ENCODE assay signal across 8 mouse cellular contexts in genomic region chr12:79879093-79879917, GRCm38 (mm10).
DNase-seq lines count a peak whose midpoint lies in the region; ATAC-seq lines count a peak whose summit lies in the region.

No protein-coding gene starts in this region.

- no peak overlapping the region for H3K4me3 ChIP-seq in heart, embryonic 13.5 days

- DNase-seq in R1 (ENCODE audit: low read depth, low spot score) = peak; percentile 41
- peak; percentile 88 for DNase-seq in embryo, embryonic 10.5 days (ENCODE audit: low spot score)
- peak; percentile 87 for DNase-seq in kidney, postnatal 14 days
- peak; percentile 77 for DNase-seq in neural tube, embryonic 10.5 days (ENCODE audit: extremely low spot score, low spot score)
- no peak for DNase-seq in right cerebral cortex, postnatal 14 days
- DNase-seq in right cerebral cortex, postnatal 4 days = no peak

- peak overlapping the region; percentile 69 for H3K27ac ChIP-seq in heart, embryonic 13.5 days (replicated peaks)

- ATAC-seq in heart, embryonic 13.5 days (ENCODE audit: extremely low read depth, insufficient number of reproducible peaks, low FRiP score, low TSS enrichment) = no peak
- no peak for ATAC-seq in megakaryocyte-erythroid progenitor cell, adult 5-6 weeks (replicated peaks; ENCODE audit: low FRiP score, low TSS enrichment, poor library complexity, severe bottlenecking)

- no peaks in the 10 kb centered on the region for H3K27me3 ChIP-seq in heart, embryonic 13.5 days (replicated peaks)

- 38% methylated on average over 15 of the region's 15 CpGs for WGBS in heart, embryonic 13.5 days

- peak overlapping the region; percentile 47 for H3K9ac ChIP-seq in heart, embryonic 13.5 days

- peaks cover 30% of the 10 kb centered on the region for H3K4me1 ChIP-seq in heart, embryonic 13.5 days

- no peaks in the 10 kb centered on the region for H3K36me3 ChIP-seq in heart, embryonic 13.5 days

- H3K4me2 ChIP-seq in heart, embryonic 13.5 days = no peak overlapping the region

- H3K9me3 ChIP-seq in heart, embryonic 13.5 days = peaks cover 3% of the 10 kb centered on the region; the same call in 1 of the 2 replicates

Comparison
In these comparisons a context has a peak if more than half of its experiments do, and no peak if none do; other contexts are left out.
1. DNase-seq: peak in R1 (single experiment), embryo, embryonic 10.5 days (single experiment), kidney, postnatal 14 days (single experiment) and neural tube, embryonic 10.5 days (single experiment); none in right cerebral cortex, postnatal 14 days (single experiment) and right cerebral cortex, postnatal 4 days (single experiment).